Mouse (Mus musculus) liver, embryonic 15.5 days (tissue): Measurements from ENCODE around the gene Aldoc. TPM values are rescaled to one million over a fixed set of nuclear protein-coding genes. Genes with fewer than 3 reads are reported as not detected.

Experiments used
- ATAC-seq: fragments of 200-750 bp; cut with Nextera tagmentation; 2 replicates; pipeline ENCODE4 v1.8.0; 2017; ENCODE audit warnings: moderate number of reproducible peaks, mild to moderate bottlenecking, moderate library complexity; ENCODE audit not compliant: insufficient read depth
- H3K27ac ChIP-seq: fragments of 300-500 bp; sonication (generic); replicated peaks from 2 replicates; pipeline ENCODE4 v1.5.1; 2015; ENCODE audit warnings: mild to moderate bottlenecking, inconsistent platforms
- H3K27me3 ChIP-seq: fragments of 300-500 bp; sonication (generic); 2 replicates; pipeline ENCODE4 v1.6.1; 2015; ENCODE audit warnings: mild to moderate bottlenecking, inconsistent platforms
- H3K36me3 ChIP-seq: fragments of 300-500 bp; sonication (generic); replicated peaks from 2 replicates; pipeline ENCODE4 v1.6.1; 2015; ENCODE audit warnings: moderate library complexity, mild to moderate bottlenecking, inconsistent platforms
- H3K4me1 ChIP-seq: fragments of 300-500 bp; sonication (generic); replicated peaks from 2 replicates; pipeline ENCODE4 v1.6.1; 2015; ENCODE audit warnings: inconsistent platforms
- H3K4me2 ChIP-seq: fragments of 300-500 bp; sonication (generic); 2 replicates; pipeline ENCODE4 v1.6.1; 2015; ENCODE audit warnings: moderate library complexity, mild to moderate bottlenecking, inconsistent platforms
- H3K4me3 ChIP-seq: fragments of 300-500 bp; sonication (generic); replicated peaks from 2 replicates; pipeline ENCODE4 v1.5.1; 2015; ENCODE audit warnings: mild to moderate bottlenecking, inconsistent platforms
- H3K9ac ChIP-seq: fragments of 300-500 bp; sonication (generic); 2 replicates; pipeline ENCODE4 v1.6.1; 2015; ENCODE audit warnings: moderate library complexity, mild to moderate bottlenecking, inconsistent platforms
- H3K9me3 ChIP-seq: fragments of 300-500 bp; sonication (generic); replicated peaks from 2 replicates; pipeline ENCODE4 v1.6.1; 2016; ENCODE audit warnings: inconsistent platforms
- WGBS: fragments of 180-500 bp; shearing (Covaris S2); methylation state at CpG from one replicate; pipeline ENCODE4 v1.1.7; 2015; ENCODE audit warnings: mixed read lengths; ENCODE audit not compliant: insufficient replicate concordance; 5-methylcytosine and 5-hydroxymethylcytosine counted together
- polyA plus RNA-seq: library from polyadenylated mRNA; unstranded; fragments of >200 nt; fragmentation: Nextera tagmentation; extraction: Ambion mirVana; gene quantifications from 2 replicates; pipeline ENCODE4 v1.2.1, GENCODE M21; 2015

Gene Aldoc
- polyA plus RNA-seq, 1 experiment from 2014 or later, result 10.5 TPM

DNA sequence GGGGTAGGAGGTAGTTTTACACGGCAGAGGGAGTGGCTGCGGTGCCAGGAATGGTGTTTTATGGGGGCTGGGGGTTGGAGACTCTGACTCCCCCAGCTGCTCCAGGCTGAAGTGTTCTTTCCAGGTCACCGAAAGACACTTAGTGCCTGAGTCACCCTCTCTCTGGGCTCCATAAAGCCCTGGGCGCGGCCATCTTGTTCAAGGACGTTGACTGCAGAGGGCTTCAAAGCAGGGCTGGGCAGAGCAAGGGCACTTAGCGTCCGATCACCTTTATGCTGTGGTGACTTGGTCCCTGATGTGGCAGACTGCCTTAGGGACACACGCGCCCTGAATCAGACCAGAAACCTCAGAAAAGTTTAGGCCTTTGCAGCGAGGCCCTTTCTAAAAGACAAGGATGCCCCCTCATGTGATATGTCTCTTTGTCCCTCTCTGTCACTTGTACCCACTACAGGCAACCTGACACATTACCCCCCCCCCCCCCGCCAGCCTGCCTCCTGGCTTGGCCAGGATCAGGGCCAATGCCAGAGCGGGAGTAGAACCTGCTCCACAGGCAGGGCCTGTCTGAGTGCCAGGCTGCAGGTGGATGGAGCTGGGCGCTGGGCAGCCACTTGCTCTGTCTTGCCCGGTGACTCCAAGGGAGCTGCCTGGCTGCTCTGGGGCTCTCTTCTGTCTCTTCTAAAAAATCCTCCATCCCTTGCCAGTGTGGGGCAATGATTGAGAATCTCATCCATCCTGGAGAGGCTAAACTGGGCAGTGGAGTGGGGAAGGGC lies 44.9 kb downstream of the Aldoc start:
- 77% methylated on average over 15 of the region's 15 CpGs for WGBS
- Histone ChIP-seq H3K27me3 (no peaks in the 10 kb centered on the region; the same call in 1 of the 2 replicates), H3K27ac (no peak overlapping the region), H3K9ac (no peak overlapping the region), H3K9me3 (no peaks in the 10 kb centered on the region), H3K4me3 (no peak overlapping the region), H3K4me2 (no peak overlapping the region), H3K36me3 (no peaks in the 10 kb centered on the region), H3K4me1 (peaks cover 9% of the 10 kb centered on the region)
- no peak for ATAC-seq

DNA sequence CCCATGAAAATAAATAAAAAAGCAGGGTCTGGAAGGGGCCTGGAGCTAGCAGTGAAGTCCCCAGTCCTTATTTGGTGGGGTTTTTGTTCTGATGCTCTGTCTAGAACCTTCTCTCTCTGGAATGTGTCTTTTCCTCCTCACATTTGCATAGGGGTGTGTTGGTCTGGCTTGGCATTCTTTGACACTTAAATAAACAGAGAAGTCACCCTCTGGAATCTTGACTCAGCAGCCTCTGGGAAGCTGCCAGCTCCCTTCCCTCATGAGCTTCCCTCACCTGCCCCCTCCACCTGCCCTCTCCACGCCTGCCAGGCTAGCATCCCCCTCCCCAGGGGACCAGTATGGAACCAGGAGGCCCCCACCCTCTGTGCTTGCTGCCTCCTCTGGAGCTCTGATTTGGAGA lies 47.6 kb downstream of the Aldoc start:
- H3K36me3 ChIP-seq, result no peaks in the 10 kb centered on the region
- H3K27ac ChIP-seq, result no peak overlapping the region
- 41% methylated on average over 1 of the region's 1 CpGs for WGBS
- no peak overlapping the region for H3K9ac ChIP-seq
- no peak for ATAC-seq
- H3K27me3 ChIP-seq, result no peaks in the 10 kb centered on the region; the same call in 1 of the 2 replicates
- no peaks in the 10 kb centered on the region for H3K4me1 ChIP-seq
- no peaks in the 10 kb centered on the region for H3K9me3 ChIP-seq
- H3K4me3 ChIP-seq, result no peak overlapping the region
- H3K4me2 ChIP-seq, result no peak overlapping the region

DNA sequence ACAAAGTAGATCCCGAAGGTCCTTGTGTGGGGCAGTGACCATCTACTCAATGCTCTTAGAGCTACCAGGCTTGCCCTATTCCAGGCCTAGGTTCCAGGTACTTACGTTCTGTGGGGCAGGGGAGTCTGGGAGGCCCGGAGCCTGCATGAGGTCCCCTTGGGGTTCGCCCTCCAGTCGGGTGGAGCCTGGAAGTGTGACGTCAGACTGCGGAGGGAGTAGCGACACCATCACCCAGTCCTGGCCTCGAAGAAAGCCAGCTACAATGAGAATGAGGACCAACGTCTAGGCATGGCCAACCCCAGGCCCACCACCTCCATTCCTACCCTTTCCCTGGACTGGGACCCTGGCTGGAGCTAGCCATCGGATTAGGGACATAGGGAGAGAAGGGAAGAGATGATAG lies 48.9 kb downstream of the Aldoc start:
- Histone ChIP-seq H3K4me3 (no peak overlapping the region), H3K4me1 (no peaks in the 10 kb centered on the region), H3K9me3 (no peaks in the 10 kb centered on the region), H3K27me3 (no peaks in the 10 kb centered on the region), H3K27ac (no peak overlapping the region), H3K4me2 (no peak overlapping the region), H3K36me3 (no peaks in the 10 kb centered on the region), H3K9ac (no peak overlapping the region)
- no peak for ATAC-seq
- 70% methylated on average over 11 of the region's 11 CpGs for WGBS

DNA sequence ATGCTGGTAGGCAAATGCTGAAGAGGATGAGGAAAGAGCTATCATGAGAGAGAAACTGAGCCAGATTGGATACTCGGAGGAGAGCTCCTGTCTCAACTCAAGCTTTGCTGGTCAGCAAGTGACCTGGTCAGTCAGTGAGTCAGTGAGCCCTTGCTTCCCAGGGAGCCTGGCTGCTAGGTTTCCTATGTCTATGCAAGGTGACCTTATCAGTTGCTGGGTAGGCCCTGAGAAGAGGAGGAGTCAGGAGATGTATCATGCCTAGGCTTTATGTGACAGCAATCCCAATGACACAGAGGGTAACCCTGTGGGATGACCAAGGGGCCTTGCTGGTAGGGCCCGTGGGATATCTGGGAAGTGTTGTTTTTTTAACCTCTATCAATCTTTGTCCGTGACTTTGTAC lies 49.4 kb downstream of the Aldoc start:
- no peaks in the 10 kb centered on the region for H3K27me3 ChIP-seq
- no peaks in the 10 kb centered on the region for H3K36me3 ChIP-seq
- no peak overlapping the region for H3K27ac ChIP-seq
- H3K9me3 ChIP-seq, result no peaks in the 10 kb centered on the region
- ATAC-seq, result no peak
- H3K4me3 ChIP-seq, result no peak overlapping the region
- H3K4me2 ChIP-seq, result no peak overlapping the region
- H3K9ac ChIP-seq, result no peak overlapping the region
- H3K4me1 ChIP-seq, result no peaks in the 10 kb centered on the region
- WGBS, result 52% methylated on average over 3 of the region's 3 CpGs

DNA sequence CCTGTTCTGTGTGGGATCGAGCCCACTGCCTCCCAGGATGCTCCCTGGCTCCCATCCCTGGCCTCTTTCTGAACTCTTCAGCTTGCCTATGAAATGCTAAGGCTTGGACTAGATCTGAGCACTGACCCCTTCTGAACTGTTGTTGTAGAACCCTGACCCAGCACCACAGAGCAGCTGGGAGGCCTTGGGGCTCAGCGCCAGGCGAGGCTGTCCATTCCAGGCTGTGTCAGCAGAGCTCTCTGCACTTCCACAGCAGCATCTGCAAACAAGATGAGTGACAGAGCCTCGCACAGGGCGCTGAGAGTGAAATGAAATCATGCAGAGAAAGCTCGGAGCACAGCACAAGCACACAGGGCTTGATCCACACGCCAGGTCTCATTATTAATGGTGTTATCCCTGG lies 49.8 kb downstream of the Aldoc start:
- Histone ChIP-seq H3K4me3 (no peak overlapping the region), H3K9ac (no peak overlapping the region), H3K27me3 (no peaks in the 10 kb centered on the region), H3K36me3 (no peaks in the 10 kb centered on the region), H3K27ac (no peak overlapping the region), H3K4me2 (no peak overlapping the region), H3K9me3 (no peaks in the 10 kb centered on the region), H3K4me1 (no peaks in the 10 kb centered on the region)
- ATAC-seq, result no peak
- WGBS, result 61% methylated on average over 7 of the region's 7 CpGs

DNA sequence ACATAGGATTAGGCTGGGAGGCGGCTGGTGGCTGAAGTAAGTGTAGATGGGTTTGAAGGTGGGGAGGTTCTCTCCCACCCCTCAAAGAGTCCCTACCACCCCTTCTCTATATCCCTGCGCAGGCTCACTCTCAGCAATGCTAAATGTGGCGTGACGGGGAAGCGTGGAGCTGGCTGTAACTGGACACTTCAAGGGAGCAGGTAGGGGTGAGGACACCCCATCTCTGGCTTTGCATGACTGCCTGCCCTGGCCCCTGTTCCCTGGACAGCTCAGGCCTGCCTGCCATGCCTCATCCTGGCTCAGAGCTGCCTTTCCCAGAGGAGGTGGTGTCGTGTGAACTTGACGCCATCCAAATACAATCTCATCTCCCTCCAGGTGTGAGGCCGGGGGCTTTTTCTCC lies 51.4 kb downstream of the Aldoc start:
- H3K9ac ChIP-seq, result no peak overlapping the region
- WGBS, result 68% methylated on average over 8 of the region's 8 CpGs
- H3K4me2 ChIP-seq, result no peak overlapping the region
- no peak for ATAC-seq
- H3K9me3 ChIP-seq, result no peaks in the 10 kb centered on the region
- no peak overlapping the region for H3K27ac ChIP-seq
- peaks cover 5% of the 10 kb centered on the region; the same call in 1 of the 2 replicates for H3K27me3 ChIP-seq
- no peaks in the 10 kb centered on the region for H3K4me1 ChIP-seq
- no peak overlapping the region for H3K4me3 ChIP-seq
- H3K36me3 ChIP-seq, result no peaks in the 10 kb centered on the region

Other genes with a start within 250 kb of the Aldoc start
- 13.8 and 13.9 TPM in 2 replicates for gene Eral1, start 242.6 kb upstream of the Aldoc start, polyA plus RNA-seq
- gene Fam222b, start 228.3 kb upstream of the Aldoc start, polyA plus RNA-seq, result 4.2 and 4.3 TPM in 2 replicates
- 27.5 and 32.4 TPM in 2 replicates for gene Traf4, start 157.4 kb upstream of the Aldoc start, polyA plus RNA-seq
- 8.1 and 11.4 TPM in 2 replicates for gene Nek8, start 146.3 kb upstream of the Aldoc start, polyA plus RNA-seq
- 43.3 and 44.5 TPM in 2 replicates for gene Tlcd1, start 146.3 kb upstream of the Aldoc start, polyA plus RNA-seq
- 569 and 671 TPM in 2 replicates for gene Rpl23a, start 139.4 kb upstream of the Aldoc start, polyA plus RNA-seq
- gene Rab34, start 134.5 kb upstream of the Aldoc start, polyA plus RNA-seq, result 15.2 and 16.3 TPM in 2 replicates
- 0.24 and 0.55 TPM in 2 replicates for gene Proca1, start 129.6 kb upstream of the Aldoc start, polyA plus RNA-seq
- 29.0 and 33.7 TPM in 2 replicates for gene Sdf2, start 77.2 kb upstream of the Aldoc start, polyA plus RNA-seq
- 9.5 and 9.8 TPM in 2 replicates for gene Supt6, start 77.0 kb upstream of the Aldoc start, polyA plus RNA-seq
- gene 2610507B11Rik, start 61.2 kb upstream of the Aldoc start, polyA plus RNA-seq, result 24.8 and 28.4 TPM in 2 replicates
- gene BC030499, start 32.1 kb upstream of the Aldoc start, polyA plus RNA-seq, result 0.22 TPM in 1 of 2 replicates, not detected in the other
- 34.8 and 35.0 TPM in 2 replicates for gene Spag5, start 21.4 kb upstream of the Aldoc start, polyA plus RNA-seq
- gene Pigs, start 5.4 kb downstream of the Aldoc start, polyA plus RNA-seq, result 31.1 and 33.3 TPM in 2 replicates
- gene Unc119, start 20.5 kb downstream of the Aldoc start, polyA plus RNA-seq, result 27.4 and 29.4 TPM in 2 replicates
- not detected in 2 replicates for gene Foxn1, start 63.6 kb downstream of the Aldoc start, polyA plus RNA-seq
- gene Slc13a2, start 99.2 kb downstream of the Aldoc start, polyA plus RNA-seq, result 0.05 TPM in 1 of 2 replicates, not detected in the other
- gene Slc46a1, start 142.7 kb downstream of the Aldoc start, polyA plus RNA-seq, result 6.5 and 7.8 TPM in 2 replicates
- gene Sarm1, start 174.8 kb downstream of the Aldoc start, polyA plus RNA-seq, result 0.17 and 0.20 TPM in 2 replicates
- 675 and 834 TPM in 2 replicates for gene Vtn, start 176.1 kb downstream of the Aldoc start, polyA plus RNA-seq
- 0.25 and 0.29 TPM in 2 replicates for gene Sebox, start 180.5 kb downstream of the Aldoc start, polyA plus RNA-seq
- 20.0 and 20.4 TPM in 2 replicates for gene Tmem199, start 189.2 kb downstream of the Aldoc start, polyA plus RNA-seq
- gene Poldip2, start 189.2 kb downstream of the Aldoc start, polyA plus RNA-seq, result 61.4 and 66.3 TPM in 2 replicates
- gene Tnfaip1, start 213.4 kb downstream of the Aldoc start, polyA plus RNA-seq, result 14.9 and 17.1 TPM in 2 replicates
- gene Ift20, start 213.4 kb downstream of the Aldoc start, polyA plus RNA-seq, result 57.7 and 66.1 TPM in 2 replicates
- gene Tmem97, start 227.8 kb downstream of the Aldoc start, polyA plus RNA-seq, result 101 and 112 TPM in 2 replicates